Mouse (Mus musculus): Measurements from ENCODE around the gene Btbd11.

The Btbd11 gene

GRCm38 (mm10) chr10:85386605-85387218 is at the start of gene Btbd11:
Btbd11 (plus strand) TSS chr10:85386814.
- DNase-seq (ENCODE audit: low spot score in 2 of 2), result peak; percentile 82 to 91

- DNase-seq (ENCODE audit: low spot score in 2 of 2), result no peak
These were observed 47.9 kb upstream of the Btbd11 start for GRCm38 (mm10) chr10:85338733-85339132.

- DNase-seq (ENCODE audit: low spot score in 2 of 2), result no peak
These were observed 44.7 kb upstream of the Btbd11 start for GRCm38 (mm10) chr10:85341867-85342266.

- DNase-seq (ENCODE audit: low spot score in 2 of 2), result no peak
These were observed 39.4 kb upstream of the Btbd11 start for GRCm38 (mm10) chr10:85347171-85347570.

GRCm38 (mm10) chr10:85352505-85352904 is 34.1 kb upstream of the Btbd11 start:
- DNase-seq (ENCODE audit: low spot score in 2 of 2), result no peak

- no peak for DNase-seq (ENCODE audit: low spot score in 2 of 2)
These were observed 32.3 kb upstream of the Btbd11 start for GRCm38 (mm10) chr10:85354270-85354669.

- DNase-seq (ENCODE audit: low spot score in 2 of 2), result no peak
These were observed 27.0 kb upstream of the Btbd11 start for GRCm38 (mm10) chr10:85359501-85360066.

- DNase-seq (ENCODE audit: low spot score in 2 of 2), result no peak
These were observed 23.7 kb upstream of the Btbd11 start for GRCm38 (mm10) chr10:85362766-85363442.

- DNase-seq (ENCODE audit: low spot score in 2 of 2), result peak in 1 of 2 experiments; percentile 33
These were observed 19.7 kb upstream of the Btbd11 start for GRCm38 (mm10) chr10:85366876-85367275.

- peak in 1 of 2 experiments; percentile 50 for DNase-seq (ENCODE audit: low spot score in 2 of 2)
These were observed 15.3 kb upstream of the Btbd11 start for GRCm38 (mm10) chr10:85371309-85371708.

- DNase-seq (ENCODE audit: low spot score in 2 of 2), result peak in 1 of 2 experiments; percentile 30
These were observed 14.5 kb upstream of the Btbd11 start for GRCm38 (mm10) chr10:85372108-85372507.

- DNase-seq (ENCODE audit: low spot score in 2 of 2), result no peak
These were observed 7.6 kb upstream of the Btbd11 start for GRCm38 (mm10) chr10:85378972-85379371.

GRCm38 (mm10) chr10:85382981-85383380 is 3.6 kb upstream of the Btbd11 start:
- no peak for DNase-seq (ENCODE audit: low spot score in 2 of 2)

GRCm38 (mm10) chr10:85387219-85388070 is 831 bp downstream of the Btbd11 start:
- DNase-seq (ENCODE audit: low spot score in 2 of 2), result peak; percentile 20 to 63

GRCm38 (mm10) chr10:85388071-85388750 is 1.6 kb downstream of the Btbd11 start:
- peak in 1 of 2 experiments; percentile 26 for DNase-seq (ENCODE audit: low spot score in 2 of 2)

- peak; percentile 11 to 35 for DNase-seq (ENCODE audit: low spot score in 2 of 2)
These were observed 2.1 kb downstream of the Btbd11 start for GRCm38 (mm10) chr10:85388751-85389115.

- DNase-seq (ENCODE audit: low spot score in 2 of 2), result peak; percentile 37 to 46
These were observed 2.9 kb downstream of the Btbd11 start for GRCm38 (mm10) chr10:85389286-85390139.

GRCm38 (mm10) chr10:85393016-85393415 is 6.4 kb downstream of the Btbd11 start:
- DNase-seq (ENCODE audit: low spot score in 2 of 2), result no peak

GRCm38 (mm10) chr10:85394558-85394957 is 7.9 kb downstream of the Btbd11 start:
- no peak for DNase-seq (ENCODE audit: low spot score in 2 of 2)

GRCm38 (mm10) chr10:85411120-85411519 is 24.5 kb downstream of the Btbd11 start:
- DNase-seq (ENCODE audit: low spot score in 2 of 2), result no peak

All from urinary bladder, adult 18-20 months (tissue).